Mouse (Mus musculus) lung, adult 2 months (tissue): Measurements from ENCODE around the gene Gm36864. TPM values are rescaled to one million over a fixed set of nuclear protein-coding genes. Genes with fewer than 3 reads are reported as not detected.

ENCODE experiments used
- DNase-seq: peaks from one replicate; pipeline ENCODE4 v3.0.0; 2022
- H3K4me1 ChIP-seq: fragments of 200-500 bp; 2 replicates; pipeline ENCODE4 v1.6.1; 2011; ENCODE audit warnings: low read length; ENCODE audit not compliant: control insufficient read depth, insufficient read depth
- H3K4me3 ChIP-seq: fragments of 200-500 bp; replicated peaks from 2 replicates; pipeline ENCODE3; 2011; ENCODE audit warnings: low read depth, mild to moderate bottlenecking, control low read depth, low read length; ENCODE audit errors: extremely low read depth
- CTCF ChIP-seq: fragments of 200-500 bp; IDR thresholded peaks from 2 replicates; pipeline ENCODE4 v1.5.1; 2011; ENCODE audit warnings: mild to moderate bottlenecking, low read length, control low read depth; ENCODE audit not compliant: insufficient read depth
- POLR2A ChIP-seq: fragments of 200-500 bp; IDR thresholded peaks from 2 replicates; pipeline ENCODE4 v1.6.1; 2011; ENCODE audit warnings: low read depth, mild to moderate bottlenecking, control low read depth, low read length, borderline replicate concordance; ENCODE audit errors: extremely low read depth
- WGBS: fragments of 180-500 bp; shearing (Covaris S2); methylation state at CpG from one replicate; pipeline ENCODE4 v1.1.7; 2018; 5-methylcytosine and 5-hydroxymethylcytosine counted together
- polyA plus RNA-seq: library from polyadenylated mRNA; depleted of rRNA; stranded (reverse); fragments of >200 nt; gene quantifications from 2 replicates; pipeline ENCODE4 v1.2.3, GENCODE M21; 2012

Gene Gm36864
- polyA plus RNA-seq, 1 experiment, result not detected

GRCm38 (mm10) chr7:44254930-44255329 lies 19.0 kb downstream of the Gm36864 start:
- TF ChIP-seq CTCF, result no peak
- TF ChIP-seq POLR2A, result no peak
- WGBS, result 55% methylated on average over 6 of the region's 6 CpGs
- Histone ChIP-seq H3K4me1 (no peaks in the 10 kb centered on the region), H3K4me3 (no peak overlapping the region)
- no peak for DNase-seq

GRCm38 (mm10) chr7:44257278-44257677 lies 21.3 kb downstream of the Gm36864 start, which contains the start of gene Acp4:
Gene Acp4, minus strand, starts transcription at chr7:44257378.
- H3K4me1 ChIP-seq, result no peaks in the 10 kb centered on the region
- 71% methylated on average over 4 of the region's 4 CpGs for WGBS
- TF ChIP-seq CTCF (no peak), POLR2A (no peak)
- DNase-seq, result no peak
- no peak within 1 kb of the TSS for H3K4me3 ChIP-seq

- Histone ChIP-seq H3K4me1 (no peaks in the 10 kb centered on the region), H3K4me3 (no peak overlapping the region)
- WGBS, result 71% methylated on average over 6 of the region's 6 CpGs
- no peak for DNase-seq
- TF ChIP-seq CTCF (no peak), POLR2A (no peak)
Measured at GRCm38 (mm10) chr7:44260410-44260809, 24.4 kb downstream of the Gm36864 start.

- DNase-seq, result no peak
- TF ChIP-seq POLR2A (no peak), CTCF (no peak)
- Histone ChIP-seq H3K4me3 (no peak within 1 kb of the TSS), H3K4me1 (no peaks in the 10 kb centered on the region)
- WGBS, result 59% methylated on average over 5 of the region's 5 CpGs
Measured at GRCm38 (mm10) chr7:44261147-44261546, 25.2 kb downstream of the Gm36864 start, which contains the start of gene Gm15517. Gene Gm15517, plus strand, starts transcription at chr7:44261447.

- peak; percentile 97 for TF ChIP-seq CTCF
- TF ChIP-seq POLR2A, result no peak
- 4% methylated on average over 34 of the region's 34 CpGs for WGBS
- peak; percentile 97 for DNase-seq
- Histone ChIP-seq H3K4me1 (no peaks in the 10 kb centered on the region), H3K4me3 (no peak overlapping the region)
Measured at GRCm38 (mm10) chr7:44262791-44263643, 27.0 kb downstream of the Gm36864 start.

- WGBS, result 71% methylated on average over 11 of the region's 11 CpGs
- Histone ChIP-seq H3K4me3 (no peak overlapping the region), H3K4me1 (no peaks in the 10 kb centered on the region)
- TF ChIP-seq CTCF (no peak), POLR2A (no peak)
- no peak for DNase-seq
Measured at GRCm38 (mm10) chr7:44268117-44268516, 32.1 kb downstream of the Gm36864 start.

GRCm38 (mm10) chr7:44269397-44269796 lies 33.4 kb downstream of the Gm36864 start:
- H3K4me1 ChIP-seq, result no peaks in the 10 kb centered on the region
- WGBS, result 71% methylated on average over 2 of the region's 2 CpGs
- TF ChIP-seq POLR2A (no peak), CTCF (no peak)
- DNase-seq, result no peak
- no peak overlapping the region for H3K4me3 ChIP-seq

GRCm38 (mm10) chr7:44271309-44271708 lies 35.3 kb downstream of the Gm36864 start:
- H3K4me3 ChIP-seq, result no peak overlapping the region
- WGBS, result 68% methylated on average over 2 of the region's 2 CpGs
- no peak for TF ChIP-seq POLR2A
- no peak for TF ChIP-seq CTCF
- H3K4me1 ChIP-seq, result no peaks in the 10 kb centered on the region
- DNase-seq, result no peak

- 79% methylated on average over 7 of the region's 7 CpGs for WGBS
- Histone ChIP-seq H3K4me1 (no peaks in the 10 kb centered on the region), H3K4me3 (no peak overlapping the region)
- no peak for DNase-seq
- no peak for TF ChIP-seq POLR2A
- no peak for TF ChIP-seq CTCF
Measured at GRCm38 (mm10) chr7:44272546-44272945, 36.6 kb downstream of the Gm36864 start.

GRCm38 (mm10) chr7:44273446-44273845 lies 37.5 kb downstream of the Gm36864 start:
- no peak overlapping the region for H3K4me3 ChIP-seq
- 67% methylated on average over 7 of the region's 7 CpGs for WGBS
- TF ChIP-seq CTCF (no peak), POLR2A (no peak)

More at GRCm38 (mm10) chr7:44273446-44273845, 37.5 kb downstream of the Gm36864 start:
- DNase-seq, result no peak
- no peaks in the 10 kb centered on the region for H3K4me1 ChIP-seq
